Mouse (Mus musculus): Measurements from ENCODE around the gene Cdyl2.

Cdyl2 gene

GRCm38 (mm10) chr8:116538763-116539162 is 194.0 kb downstream of the Cdyl2 start:
- ATAC-seq (ENCODE audit: low TSS enrichment): no peak

DNA sequence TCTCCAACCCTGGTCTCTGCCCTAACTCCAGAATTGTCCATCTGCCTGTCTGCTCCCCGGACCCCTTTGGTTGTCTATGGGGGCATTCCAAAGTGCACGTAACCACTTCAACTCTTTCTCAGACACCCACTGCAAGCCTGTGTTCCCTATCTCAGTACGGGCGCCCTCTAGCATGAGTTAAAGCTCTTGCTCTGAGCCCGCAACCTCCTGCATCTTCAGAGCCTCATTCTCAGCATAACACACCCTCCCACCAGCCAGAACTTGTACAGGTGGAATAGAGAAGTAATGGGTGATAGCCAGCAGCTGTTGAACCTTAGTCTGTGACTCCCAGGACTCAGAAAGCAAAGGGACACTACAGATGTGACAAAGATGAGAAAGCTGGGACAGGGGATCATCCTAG is 196.0 kb downstream of the Cdyl2 start:
- ATAC-seq (ENCODE audit: low TSS enrichment): no peak

GRCm38 (mm10) chr8:116533081-116533480 is 199.7 kb downstream of the Cdyl2 start:
- no peak for ATAC-seq (ENCODE audit: low TSS enrichment)

- no peak for ATAC-seq (ENCODE audit: low TSS enrichment)
Observed at GRCm38 (mm10) chr8:116528736-116529135, 204.1 kb downstream of the Cdyl2 start.

DNA sequence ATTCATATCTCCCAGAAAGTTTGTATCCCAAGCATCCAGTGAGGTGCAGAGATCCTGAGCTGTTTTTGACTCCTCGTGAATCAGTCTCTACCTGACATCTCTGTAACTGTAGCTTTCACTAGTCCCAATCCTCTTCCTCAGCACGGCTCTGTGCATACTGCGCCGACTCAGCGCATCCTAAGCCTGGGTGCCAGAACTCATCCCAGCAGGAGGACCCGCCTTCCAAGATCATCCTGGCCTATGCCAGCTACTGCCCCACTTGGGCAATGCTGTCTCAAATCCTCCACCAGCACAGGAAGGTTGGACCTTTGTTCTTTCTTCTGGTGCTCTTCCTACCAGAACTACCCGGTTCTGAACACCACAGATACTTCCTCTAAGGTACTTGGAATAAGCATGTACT is 207.9 kb downstream of the Cdyl2 start:
- no peak for ATAC-seq (ENCODE audit: low TSS enrichment)
